Mouse (Mus musculus): ENCODE data around the gene Ulk2. TPM values are rescaled to one million over a fixed set of nuclear protein-coding genes. Genes with fewer than 3 reads are reported as not detected.
"Not testable (repeated sequence)": the region's sequence is repeated elsewhere in the genome, so short reads cannot be mapped to it uniquely, and the experiment has no call there.

The Ulk2 gene
- polyA plus RNA-seq, 1 experiment: 7.2 TPM

- peak overlapping the region; percentile 72 for H3K4me3 ChIP-seq (replicated peaks; ENCODE audit: control insufficient read depth, low read depth, low read length)
- H3K27ac ChIP-seq (ENCODE audit: control insufficient read depth, insufficient read depth, low read depth, low read length, poor library complexity): peak overlapping the region; percentile 99
- WGBS: under 1% methylated on average over 83 of the region's 87 CpGs
- TF ChIP-seq CTCF (IDR thresholded peaks at IDR 0.05; ENCODE audit: control insufficient read depth, insufficient read depth, low read length): peak; percentile 60
- peak; percentile 93 for TF ChIP-seq POLR2A (IDR thresholded peaks at IDR 0.05; ENCODE audit: borderline replicate concordance, control insufficient read depth, low read depth, low read length)
- H3K4me1 ChIP-seq (ENCODE audit: control insufficient read depth, insufficient read depth, low read length): peaks cover 2% of the 10 kb centered on the region; the same call in 1 of the 2 replicates
These were observed 474 bp downstream of the Ulk2 start for GRCm38 (mm10) chr11:61854211-61854987.

GRCm38 (mm10) chr11:61853659-61854058 lies 1.2 kb downstream of the Ulk2 start:
- peak overlapping the region; percentile 99; the same call in 1 of the 2 replicates for H3K27ac ChIP-seq (ENCODE audit: control insufficient read depth, insufficient read depth, low read depth, low read length, poor library complexity)
- peaks cover 2% of the 10 kb centered on the region; the same call in 1 of the 2 replicates for H3K4me1 ChIP-seq (ENCODE audit: control insufficient read depth, insufficient read depth, low read length)
- TF ChIP-seq CTCF (IDR thresholded peaks at IDR 0.05; ENCODE audit: control insufficient read depth, insufficient read depth, low read length): no peak
- 13% methylated on average over 5 of the region's 5 CpGs for WGBS
- H3K4me3 ChIP-seq (replicated peaks; ENCODE audit: control insufficient read depth, low read depth, low read length): peak overlapping the region; percentile 72

- TF ChIP-seq POLR2A (IDR thresholded peaks at IDR 0.05; ENCODE audit: borderline replicate concordance, control insufficient read depth, low read depth, low read length): no peak
- TF ChIP-seq CTCF (IDR thresholded peaks at IDR 0.05; ENCODE audit: control insufficient read depth, insufficient read depth, low read length): no peak
These were observed 2.0 kb downstream of the Ulk2 start for GRCm38 (mm10) chr11:61852916-61853315.

GRCm38 (mm10) chr11:61851195-61851594 lies 3.7 kb downstream of the Ulk2 start:
- TF ChIP-seq CTCF (IDR thresholded peaks at IDR 0.05; ENCODE audit: control insufficient read depth, insufficient read depth, low read length) (no peak), POLR2A (IDR thresholded peaks at IDR 0.05; ENCODE audit: borderline replicate concordance, control insufficient read depth, low read depth, low read length) (no peak)
- WGBS: 65% methylated on average over 3 of the region's 3 CpGs
- no peak overlapping the region for H3K4me3 ChIP-seq (replicated peaks; ENCODE audit: control insufficient read depth, low read depth, low read length)
- H3K27ac ChIP-seq (ENCODE audit: control insufficient read depth, insufficient read depth, low read depth, low read length, poor library complexity): no peak overlapping the region
- peaks cover 2% of the 10 kb centered on the region; the same call in 1 of the 2 replicates for H3K4me1 ChIP-seq (ENCODE audit: control insufficient read depth, insufficient read depth, low read length)

More at GRCm38 (mm10) chr11:61852916-61853315, 2.0 kb downstream of the Ulk2 start:
- Histone ChIP-seq H3K4me3 (replicated peaks; ENCODE audit: control insufficient read depth, low read depth, low read length) (no peak overlapping the region), H3K27ac (ENCODE audit: control insufficient read depth, insufficient read depth, low read depth, low read length, poor library complexity) (no peak overlapping the region), H3K4me1 (ENCODE audit: control insufficient read depth, insufficient read depth, low read length) (peaks cover 2% of the 10 kb centered on the region; the same call in 1 of the 2 replicates)

GRCm38 (mm10) chr11:61840663-61841062 lies 14.2 kb downstream of the Ulk2 start:
- not testable (repeated sequence) for H3K4me3 ChIP-seq (replicated peaks; ENCODE audit: control insufficient read depth, low read depth, low read length); H3K4me1 ChIP-seq (ENCODE audit: control insufficient read depth, insufficient read depth, low read length); H3K27ac ChIP-seq (ENCODE audit: control insufficient read depth, insufficient read depth, low read depth, low read length, poor library complexity)
- 60% methylated on average over 3 of the region's 3 CpGs for WGBS

- Histone ChIP-seq H3K4me3 (replicated peaks; ENCODE audit: control insufficient read depth, low read depth, low read length) (no peak overlapping the region), H3K27ac (ENCODE audit: control insufficient read depth, insufficient read depth, low read depth, low read length, poor library complexity) (no peak overlapping the region), H3K4me1 (ENCODE audit: control insufficient read depth, insufficient read depth, low read length) (peaks cover 2% of the 10 kb centered on the region; the same call in 1 of the 2 replicates)
- TF ChIP-seq POLR2A (IDR thresholded peaks at IDR 0.05; ENCODE audit: borderline replicate concordance, control insufficient read depth, low read depth, low read length): no peak
- no peak for TF ChIP-seq CTCF (IDR thresholded peaks at IDR 0.05; ENCODE audit: control insufficient read depth, insufficient read depth, low read length)
These were observed 14.9 kb downstream of the Ulk2 start for GRCm38 (mm10) chr11:61839940-61840339.

- Histone ChIP-seq H3K27ac (ENCODE audit: control insufficient read depth, insufficient read depth, low read depth, low read length, poor library complexity) (no peak overlapping the region; the same call in 1 of the 2 replicates), H3K4me3 (replicated peaks; ENCODE audit: control insufficient read depth, low read depth, low read length) (no peak overlapping the region), H3K4me1 (ENCODE audit: control insufficient read depth, insufficient read depth, low read length) (peaks cover 2% of the 10 kb centered on the region; the same call in 1 of the 2 replicates)
- TF ChIP-seq POLR2A (IDR thresholded peaks at IDR 0.05; ENCODE audit: borderline replicate concordance, control insufficient read depth, low read depth, low read length): no peak
- TF ChIP-seq CTCF (IDR thresholded peaks at IDR 0.05; ENCODE audit: control insufficient read depth, insufficient read depth, low read length): no peak
- 68% methylated on average over 1 of the region's 1 CpGs for WGBS
These were observed 15.7 kb downstream of the Ulk2 start for GRCm38 (mm10) chr11:61839182-61839581.

GRCm38 (mm10) chr11:61809793-61810192 lies 45.1 kb downstream of the Ulk2 start:
- H3K4me3 ChIP-seq (replicated peaks; ENCODE audit: control insufficient read depth, low read depth, low read length): no peak overlapping the region
- TF ChIP-seq POLR2A (IDR thresholded peaks at IDR 0.05; ENCODE audit: borderline replicate concordance, control insufficient read depth, low read depth, low read length): no peak
- WGBS: 74% methylated on average over 4 of the region's 4 CpGs
- H3K27ac ChIP-seq (ENCODE audit: control insufficient read depth, insufficient read depth, low read depth, low read length, poor library complexity): no peak overlapping the region
- no peaks in the 10 kb centered on the region for H3K4me1 ChIP-seq (ENCODE audit: control insufficient read depth, insufficient read depth, low read length)

Measured in bone marrow, adult 2 months (tissue).